Mouse (Mus musculus) olfactory bulb, adult 2 months (tissue): ENCODE results near the gene Cend1. TPM values are rescaled to one million over a fixed set of nuclear protein-coding genes. Genes with fewer than 3 reads are reported as not detected.
"Not testable (repeated sequence)": the region's sequence is repeated elsewhere in the genome, so short reads cannot be mapped to it uniquely, and the experiment has no call there.

Experiments
- H3K27ac ChIP-seq: fragments of 200-500 bp; 2 replicates; pipeline ENCODE4 v1.5.1; 2012; ENCODE audit warnings: low read depth, low read length; ENCODE audit not compliant: insufficient read depth
- H3K4me1 ChIP-seq: fragments of 200-500 bp; 2 replicates; pipeline ENCODE4 v1.6.1; 2012; ENCODE audit warnings: low read length; ENCODE audit not compliant: control insufficient read depth, insufficient read depth
- H3K4me3 ChIP-seq: fragments of 200-500 bp; 2 replicates; pipeline ENCODE4 v1.5.1; 2012; ENCODE audit warnings: mild to moderate bottlenecking, low read depth, low read length, moderate library complexity; ENCODE audit not compliant: insufficient read depth
- CTCF ChIP-seq: fragments of 200-500 bp; IDR thresholded peaks from 2 replicates; pipeline ENCODE4 v1.5.1; 2012; ENCODE audit warnings: low read depth, mild to moderate bottlenecking, low read length, moderate library complexity; ENCODE audit not compliant: insufficient read depth
- POLR2A ChIP-seq: fragments of 200-500 bp; IDR thresholded peaks from 2 replicates; pipeline ENCODE4 v1.6.1; 2012; ENCODE audit warnings: mild to moderate bottlenecking, low read depth, low read length, moderate library complexity; ENCODE audit not compliant: insufficient read depth
- WGBS: fragments of 180-500 bp; shearing (Covaris S2); methylation state at CpG from one replicate; pipeline ENCODE4 v1.1.7; 2018; 5-methylcytosine and 5-hydroxymethylcytosine counted together
- polyA plus RNA-seq: library from polyadenylated mRNA; stranded (reverse); fragments of >200 nt; gene quantifications from 2 replicates; pipeline ENCODE4 v1.2.4, GENCODE M21; 2012; ENCODE audit warnings: low replicate concordance; ENCODE audit not compliant: missing spikeins, insufficient read depth, insufficient read length

Gene Cend1
- polyA plus RNA-seq, 1 experiment, result not detected

GRCm38 (mm10) chr7:141413331-141413730 is 16.0 kb downstream of the Cend1 start:
- H3K27ac ChIP-seq, result peak overlapping the region; percentile 68
- peaks cover 21% of the 10 kb centered on the region for H3K4me1 ChIP-seq
- no peak for TF ChIP-seq CTCF
- no peak for TF ChIP-seq POLR2A
- WGBS, result 2% methylated on average over 16 of the region's 16 CpGs
- H3K4me3 ChIP-seq, result peak overlapping the region; percentile 94

- H3K27ac ChIP-seq, result no peak overlapping the region
- H3K4me3 ChIP-seq, result no peak overlapping the region
- TF ChIP-seq CTCF (no peak), POLR2A (no peak)
- peaks cover 21% of the 10 kb centered on the region for H3K4me1 ChIP-seq
- WGBS, result 88% methylated on average over 1 of the region's 1 CpGs
Observed at GRCm38 (mm10) chr7:141411667-141412066, 17.6 kb downstream of the Cend1 start.

DNA sequence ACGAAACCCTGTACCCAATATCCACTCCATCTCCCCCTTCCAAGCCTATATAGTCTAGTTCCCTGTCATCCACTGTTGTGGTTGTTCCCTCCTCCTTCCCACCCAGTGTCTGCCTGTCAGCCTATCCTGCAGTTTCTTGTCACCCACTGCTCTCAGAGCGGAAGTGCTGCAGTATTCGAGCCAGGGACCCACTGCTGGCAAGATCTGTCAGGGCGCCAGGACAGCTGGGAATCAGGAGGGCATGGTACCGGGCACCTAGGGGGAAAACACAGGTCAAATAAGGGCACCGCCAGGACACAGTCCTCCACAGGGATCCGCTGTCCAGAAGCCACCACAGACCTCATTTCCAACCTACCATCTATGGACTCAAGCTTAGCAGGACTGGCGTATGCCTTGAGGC is 18.7 kb downstream of the Cend1 start:
- WGBS, result 61% methylated on average over 8 of the region's 8 CpGs
- H3K4me1 ChIP-seq, result peaks cover 21% of the 10 kb centered on the region
- H3K27ac ChIP-seq, result no peak overlapping the region
- H3K4me3 ChIP-seq, result no peak overlapping the region
- TF ChIP-seq CTCF (no peak), POLR2A (no peak)

- Histone ChIP-seq H3K4me1 (peaks cover 19% of the 10 kb centered on the region), H3K27ac (no peak overlapping the region), H3K4me3 (no peak overlapping the region)
- WGBS, result 9% methylated on average over 11 of the region's 11 CpGs
- TF ChIP-seq CTCF (peak; percentile 73; the same call in 1 of the 2 replicates), POLR2A (no peak)
Observed at GRCm38 (mm10) chr7:141408833-141409232, 20.5 kb downstream of the Cend1 start.

DNA sequence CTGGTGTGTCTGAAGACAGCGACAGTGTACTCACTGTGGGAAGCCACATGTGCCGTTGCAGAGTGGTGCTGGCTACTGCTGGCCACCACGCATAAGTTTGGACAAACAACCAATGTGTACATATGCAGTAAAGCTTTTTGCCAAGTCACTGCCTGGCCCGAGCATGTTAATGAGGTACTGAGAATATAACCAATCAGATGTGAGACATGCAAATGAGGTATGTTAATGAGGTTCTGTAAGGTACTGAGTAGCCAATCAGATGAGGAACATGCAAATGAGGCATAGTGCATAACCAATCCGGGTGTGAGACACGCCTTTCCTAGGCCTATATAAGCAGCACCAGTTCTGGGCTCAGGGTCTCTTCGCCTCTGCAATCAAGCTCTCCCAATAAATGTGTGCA is 21.6 kb downstream of the Cend1 start:
- peaks cover 15% of the 10 kb centered on the region for H3K4me1 ChIP-seq
- 96% methylated on average over 7 of the region's 7 CpGs for WGBS
- H3K27ac ChIP-seq, H3K4me3 ChIP-seq: not testable (repeated sequence)

- Histone ChIP-seq H3K4me3 (no peak overlapping the region), H3K27ac (no peak overlapping the region), H3K4me1 (peaks cover 8% of the 10 kb centered on the region)
- no peak for TF ChIP-seq POLR2A
- TF ChIP-seq CTCF, result no peak
- 71% methylated on average over 4 of the region's 4 CpGs for WGBS
Observed at GRCm38 (mm10) chr7:141405466-141405865, 23.8 kb downstream of the Cend1 start.

DNA sequence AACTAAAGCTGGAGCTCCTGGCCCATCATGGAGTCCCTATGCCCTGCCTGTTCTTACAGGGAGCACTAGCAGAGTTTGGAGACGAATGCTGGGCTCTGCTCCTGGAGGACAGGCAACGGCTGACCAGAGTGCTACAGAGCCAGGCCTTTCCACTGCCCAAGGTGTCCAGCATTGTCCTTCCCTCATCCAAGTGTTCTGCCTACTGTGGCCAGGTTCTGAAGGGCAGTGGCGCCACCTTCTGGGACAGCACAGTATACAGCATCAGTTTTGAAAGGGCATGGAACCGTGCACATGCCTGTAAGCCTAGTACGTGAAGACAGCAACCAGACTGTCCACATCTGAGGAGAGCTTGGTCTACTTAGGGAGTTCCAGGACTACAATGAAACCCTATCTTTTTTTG is 26.0 kb downstream of the Cend1 start:
- Histone ChIP-seq H3K4me3 (no peak overlapping the region), H3K27ac (no peak overlapping the region), H3K4me1 (no peaks in the 10 kb centered on the region)
- 34% methylated on average over 5 of the region's 5 CpGs for WGBS
- TF ChIP-seq CTCF (0 out of 2 replicates have a peak, but pooled peaks have one; percentile 23), POLR2A (no peak)

DNA sequence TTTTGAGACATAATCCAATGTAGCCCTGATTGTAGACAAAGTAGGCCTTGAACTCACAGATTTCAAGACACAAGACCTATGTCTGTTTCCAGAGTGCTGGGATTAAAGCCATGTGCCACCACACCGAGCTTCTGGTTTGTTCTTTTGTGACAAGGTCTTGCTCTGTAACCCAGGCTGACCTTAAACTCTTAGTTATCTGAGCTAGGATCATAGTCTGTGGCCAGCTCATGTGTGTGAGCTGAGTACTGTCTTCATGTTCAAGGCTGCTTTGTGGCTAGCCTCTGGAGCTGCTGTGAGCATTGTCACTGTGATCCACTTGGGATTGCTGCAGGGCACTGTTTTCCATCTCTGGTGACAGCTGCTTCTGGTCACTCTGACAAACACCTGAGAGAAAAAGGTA is 33.9 kb downstream of the Cend1 start:
- no peak for TF ChIP-seq POLR2A
- TF ChIP-seq CTCF, result no peak
- H3K4me1 ChIP-seq, result peaks cover 3% of the 10 kb centered on the region; the same call in 1 of the 2 replicates

GRCm38 (mm10) chr7:141394771-141395170 is 34.5 kb downstream of the Cend1 start:
- 16% methylated on average over 6 of the region's 6 CpGs for WGBS
- Histone ChIP-seq H3K4me3 (no peak overlapping the region), H3K27ac (no peak overlapping the region), H3K4me1 (peaks cover 3% of the 10 kb centered on the region; the same call in 1 of the 2 replicates)
- TF ChIP-seq POLR2A (no peak), CTCF (peak; percentile 73)

More for the DNA sequence above, 33.9 kb downstream of the Cend1 start:
- Histone ChIP-seq H3K27ac (no peak overlapping the region), H3K4me3 (no peak overlapping the region)
- 79% methylated on average over 1 of the region's 1 CpGs for WGBS

GRCm38 (mm10) chr7:141394158-141394557 is 35.1 kb downstream of the Cend1 start:
- H3K4me1 ChIP-seq, result peaks cover 3% of the 10 kb centered on the region; the same call in 1 of the 2 replicates
- WGBS, result 90% methylated on average over 7 of the region's 7 CpGs
- H3K4me3 ChIP-seq, result no peak overlapping the region
- no peak overlapping the region for H3K27ac ChIP-seq
- no peak for TF ChIP-seq CTCF
- no peak for TF ChIP-seq POLR2A
